Mouse (Mus musculus) cerebellum, adult 18-20 months (tissue): ENCODE data around the gene Med15.

Experiments used
- DNase-seq, 2 experiments: peaks; one replicate each; pipeline ENCODE4 v3.0.0; 2021

Med15 gene

DNA sequence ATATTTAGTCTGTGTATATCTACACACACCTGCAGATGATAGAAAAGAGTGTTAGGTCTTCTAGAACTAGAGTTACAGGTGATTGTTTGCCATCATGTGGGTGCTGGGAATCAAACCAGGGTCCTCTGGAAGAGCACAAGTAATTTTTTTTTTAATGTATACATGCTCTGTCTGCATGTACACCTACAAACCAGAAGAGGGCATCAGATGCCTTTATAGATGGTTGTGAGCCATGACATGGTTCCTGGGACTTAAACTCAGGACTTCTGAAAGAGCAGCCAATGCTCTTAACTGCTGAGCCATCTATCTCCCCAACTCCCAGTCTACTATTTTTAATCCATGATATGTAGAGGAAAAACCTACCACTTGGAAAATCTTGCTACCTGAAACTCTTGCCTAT lies 2.7 kb downstream of the Med15 start:
- no peak for DNase-seq

DNA sequence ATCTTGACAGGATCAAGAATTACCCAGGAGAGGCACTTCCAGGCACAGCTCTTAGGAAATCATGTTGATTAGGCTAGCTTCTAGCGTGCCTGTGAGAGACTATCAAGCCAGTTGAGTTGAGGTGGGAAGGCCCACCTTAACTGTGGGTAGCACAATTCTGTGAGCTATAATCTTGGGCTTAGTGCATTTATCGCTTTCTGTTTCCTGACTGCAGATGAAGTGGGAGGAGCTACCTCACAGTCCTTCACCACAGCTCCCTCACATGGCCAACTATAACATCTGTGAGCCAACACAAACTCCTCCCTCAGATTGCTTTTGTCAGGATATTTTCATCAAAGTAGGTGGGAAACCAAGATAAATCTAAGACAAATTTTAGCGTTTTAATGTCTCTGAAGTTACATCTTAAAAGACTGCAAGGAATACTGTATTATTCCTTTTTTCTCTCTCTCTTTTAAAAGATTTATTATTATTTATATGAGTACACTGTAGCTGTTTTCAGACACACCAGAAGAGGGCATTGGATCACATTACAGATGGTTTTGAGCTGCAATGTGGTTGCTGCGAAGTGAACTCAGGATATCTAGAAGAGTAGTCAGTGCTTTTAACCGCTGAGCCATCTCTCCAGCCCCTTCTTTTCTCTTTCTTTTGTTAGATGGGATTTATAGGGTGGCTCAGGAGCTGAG lies 5.4 kb downstream of the Med15 start:
- peak in 1 of 2 experiments; percentile 30 for DNase-seq

GRCm38 (mm10) chr16:17724448-17724847 lies 8.2 kb downstream of the Med15 start:
- DNase-seq = no peak

DNA sequence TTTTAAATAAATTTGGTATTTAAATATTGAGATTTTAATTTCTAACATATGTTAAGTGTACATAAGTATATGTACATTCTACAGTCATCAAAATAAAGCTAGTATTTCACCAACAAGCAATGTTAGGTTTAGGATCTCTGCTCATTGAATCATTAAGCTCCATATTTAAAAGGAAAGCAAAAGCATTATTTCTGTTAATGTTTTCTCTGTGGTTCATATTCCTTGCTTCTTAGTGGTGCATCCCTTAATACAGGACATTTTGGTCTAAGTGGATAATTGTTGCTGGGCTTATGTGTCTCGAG lies 9.4 kb downstream of the Med15 start:
- no peak for DNase-seq

DNA sequence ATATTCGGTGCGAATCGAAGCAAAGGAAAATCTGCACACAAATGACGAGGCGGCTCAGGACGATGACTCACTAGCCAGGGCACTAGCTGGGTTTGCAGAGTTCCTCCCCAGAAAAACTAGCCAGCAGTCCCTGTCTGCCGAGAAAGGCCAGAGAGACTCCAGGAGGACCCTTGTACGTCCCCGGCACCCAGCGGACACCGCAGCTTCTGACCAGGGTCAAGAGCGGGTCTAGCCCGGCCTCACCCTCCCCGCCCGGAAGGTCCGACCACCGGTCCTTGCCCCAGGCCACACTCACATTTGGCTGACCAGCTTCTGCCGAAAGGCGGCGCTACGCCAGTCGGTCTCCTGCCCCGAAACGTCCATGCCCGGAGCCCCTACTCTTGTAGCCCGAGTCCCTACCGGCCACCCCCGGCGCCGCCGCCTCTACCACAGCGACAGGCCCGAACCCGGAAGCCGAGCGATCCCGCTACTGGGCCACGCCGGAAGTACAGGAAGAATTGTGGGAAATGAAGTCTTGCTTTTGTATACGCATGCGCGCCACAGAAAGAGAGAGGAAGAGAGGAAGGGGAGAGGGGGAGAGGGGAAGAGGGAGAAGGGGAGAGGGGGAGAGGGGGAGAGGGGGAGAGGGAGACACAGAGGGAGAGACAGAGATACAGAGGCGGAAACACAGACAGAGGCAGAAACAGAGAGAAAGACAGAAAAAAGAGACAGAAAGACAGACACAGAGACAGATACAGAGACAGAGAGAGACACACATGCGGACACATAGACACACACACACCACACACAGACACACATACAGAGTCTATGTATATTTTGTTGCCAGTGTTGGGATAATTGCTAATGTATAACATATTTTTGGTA lies 10.0 kb downstream of the Med15 start:
- peak; percentile 89 to 93 for DNase-seq

DNA sequence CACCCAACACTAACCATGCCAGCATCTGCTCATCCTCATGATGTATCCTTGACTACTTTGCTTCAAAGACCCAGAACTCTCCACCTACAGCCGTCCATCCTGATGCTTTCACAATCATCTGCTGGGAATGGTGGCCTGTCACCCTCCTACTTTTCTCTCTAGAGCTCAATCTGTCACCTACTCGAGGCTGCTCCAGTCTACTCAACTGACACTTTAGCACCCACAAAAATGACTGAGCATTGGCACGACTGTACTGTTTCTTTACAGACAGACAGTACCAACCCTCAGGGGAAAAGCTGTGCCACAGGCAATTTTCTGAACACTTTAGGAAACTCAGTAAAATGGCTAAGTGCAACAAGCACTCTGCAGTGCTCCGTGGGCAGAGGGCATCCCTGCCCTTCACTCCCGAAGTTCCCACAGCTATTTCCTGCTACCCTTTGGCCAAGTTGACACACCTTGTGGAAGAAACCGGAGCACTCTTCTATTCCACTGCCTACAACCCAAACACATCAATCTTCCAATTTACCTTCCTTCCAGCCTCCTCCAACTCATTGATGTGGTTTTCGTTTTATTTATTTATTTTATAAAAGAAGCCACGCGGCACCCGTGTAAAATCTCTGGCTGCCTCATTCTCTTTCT lies 10.8 kb downstream of the Med15 start:
- DNase-seq = no peak

DNA sequence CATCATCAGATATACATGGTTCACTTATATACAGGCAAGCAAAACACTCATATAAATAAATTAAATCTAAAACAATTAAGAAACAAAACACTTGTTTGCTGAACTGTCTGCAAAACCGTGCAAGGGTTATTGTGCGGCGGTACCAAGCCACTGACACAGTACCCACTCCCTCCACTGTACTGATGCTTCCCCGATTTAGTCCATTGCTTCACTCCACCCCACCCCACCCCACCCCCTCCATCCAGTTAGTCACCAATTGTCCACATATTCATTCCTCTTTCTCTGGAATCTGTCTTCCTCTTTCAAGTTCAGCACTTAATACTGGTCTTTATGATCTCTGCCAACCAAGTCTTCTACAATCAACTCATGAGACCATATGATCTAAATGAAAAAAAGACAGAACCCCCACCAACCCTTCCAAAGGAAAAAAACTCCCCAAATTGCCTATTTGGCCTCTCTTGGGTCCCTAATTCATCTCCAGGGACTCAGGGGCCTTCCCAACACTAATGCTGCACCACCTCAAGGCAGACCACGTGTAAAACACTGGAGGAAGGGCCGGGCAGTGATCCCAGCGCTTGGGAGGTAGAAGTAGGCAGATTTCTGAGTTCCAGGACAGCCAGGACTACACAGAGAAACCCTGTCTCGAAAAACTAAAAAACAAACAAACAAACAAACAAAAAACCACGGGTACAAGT lies 11.4 kb downstream of the Med15 start:
- no peak for DNase-seq

- DNase-seq = no peak
Measured at GRCm38 (mm10) chr16:17717791-17718190, 14.9 kb downstream of the Med15 start.

DNA sequence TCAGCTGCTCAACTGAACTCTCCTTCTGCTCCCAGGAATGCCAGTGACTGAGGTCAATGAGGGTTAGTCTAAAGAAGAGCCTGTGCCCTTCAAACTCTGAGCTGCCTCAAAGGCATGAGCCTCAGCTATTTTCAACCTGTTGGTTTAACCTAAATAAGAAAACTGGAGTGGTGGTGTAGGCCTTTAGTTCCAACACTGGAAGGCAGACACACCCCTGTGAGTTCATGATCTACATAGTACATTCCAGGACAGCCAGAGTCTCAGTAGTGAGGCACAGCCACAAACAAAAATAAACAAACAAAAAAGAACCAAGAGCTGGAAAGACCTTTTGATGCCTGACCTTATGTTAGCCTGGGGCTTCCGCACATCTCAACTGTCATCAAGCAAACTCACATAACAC lies 25.1 kb downstream of the Med15 start:
- no peak for DNase-seq

- no peak for DNase-seq
Measured at GRCm38 (mm10) chr16:17701043-17701405, 31.7 kb downstream of the Med15 start.

DNA sequence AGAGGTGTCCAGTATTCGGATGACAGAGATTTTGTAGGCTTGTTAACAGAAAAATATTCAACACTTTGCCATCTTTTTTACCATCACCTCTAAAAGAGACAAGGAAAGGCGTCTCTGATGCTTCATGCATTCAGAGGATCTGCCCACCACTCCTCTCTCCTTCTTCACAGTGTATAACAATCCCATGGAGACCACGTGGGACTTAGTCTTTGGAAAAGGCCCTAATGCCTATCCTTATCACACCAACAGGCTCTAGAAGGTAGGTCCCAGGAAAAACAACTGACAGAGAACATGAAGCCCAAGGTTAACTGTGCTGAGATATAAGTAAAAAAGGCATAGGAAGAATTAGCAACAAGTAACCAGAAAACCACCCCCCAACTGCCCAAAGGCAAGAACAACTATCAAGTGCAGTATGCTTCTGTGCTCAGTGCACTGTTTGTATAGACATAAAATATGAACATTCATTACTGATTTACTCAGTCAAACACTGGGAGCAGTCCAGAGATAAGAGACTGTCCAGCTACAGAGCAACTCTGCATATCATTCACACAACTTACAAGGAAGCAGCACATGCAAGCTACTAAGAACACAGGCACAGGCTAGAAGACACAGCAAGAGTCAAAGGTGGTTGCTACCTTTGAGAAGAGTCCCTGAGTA lies 32.2 kb downstream of the Med15 start:
- DNase-seq = no peak

GRCm38 (mm10) chr16:17694860-17695259 lies 37.8 kb downstream of the Med15 start:
- DNase-seq = no peak

GRCm38 (mm10) chr16:17669886-17670285 lies 62.8 kb downstream of the Med15 start:
- peak; percentile 48 for DNase-seq

GRCm38 (mm10) chr16:17665568-17665967 lies 67.1 kb downstream of the Med15 start:
- DNase-seq = no peak

- no peak for DNase-seq
Measured at GRCm38 (mm10) chr16:17656212-17656871, 76.3 kb downstream of the Med15 start.

GRCm38 (mm10) chr16:17654188-17654795 lies 78.4 kb downstream of the Med15 start:
- peak; percentile 48 to 50 for DNase-seq

DNA sequence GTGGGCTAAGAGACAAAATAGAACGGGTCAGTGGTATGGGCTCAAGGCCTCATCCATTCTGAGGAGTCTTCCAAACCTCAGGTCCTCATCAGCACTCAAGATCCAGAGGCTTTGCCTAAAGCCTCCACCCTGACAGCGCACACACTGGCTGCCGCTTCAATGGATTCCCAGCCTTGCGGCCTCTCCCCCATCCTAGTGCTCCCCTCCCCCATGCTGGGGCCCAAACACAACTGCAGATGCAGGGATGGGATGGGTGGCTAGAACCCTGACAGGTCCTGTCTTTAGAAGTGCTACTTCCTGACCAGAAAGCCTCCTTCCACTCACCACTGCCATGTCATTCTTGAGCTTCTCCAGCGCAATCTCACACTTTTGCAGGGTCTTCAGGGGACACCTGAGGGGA lies 79.1 kb downstream of the Med15 start:
- no peak for DNase-seq

GRCm38 (mm10) chr16:17652607-17653006 lies 80.1 kb downstream of the Med15 start:
- DNase-seq = peak in 1 of 2 experiments; percentile 27

DNA sequence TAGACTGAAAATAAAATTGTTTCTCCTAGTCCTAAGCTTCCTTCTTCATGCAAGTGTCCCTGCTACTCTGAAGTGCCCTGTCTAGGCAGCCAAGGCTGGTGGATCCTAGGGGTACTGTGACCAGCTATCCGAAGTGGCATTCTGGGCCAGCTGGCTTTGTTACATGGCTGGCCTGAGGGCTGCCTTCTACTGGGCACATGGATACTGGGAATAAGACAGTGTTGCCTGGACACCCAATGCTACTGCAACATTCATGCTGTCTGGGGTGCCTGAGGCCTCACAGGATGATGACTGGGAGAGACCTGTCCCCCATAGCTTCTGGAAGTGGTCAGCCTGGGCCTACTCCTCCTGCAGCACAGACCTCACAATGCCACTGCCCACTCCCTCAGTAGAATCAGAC lies 82.0 kb downstream of the Med15 start:
- DNase-seq = peak; percentile 56 to 58

DNA sequence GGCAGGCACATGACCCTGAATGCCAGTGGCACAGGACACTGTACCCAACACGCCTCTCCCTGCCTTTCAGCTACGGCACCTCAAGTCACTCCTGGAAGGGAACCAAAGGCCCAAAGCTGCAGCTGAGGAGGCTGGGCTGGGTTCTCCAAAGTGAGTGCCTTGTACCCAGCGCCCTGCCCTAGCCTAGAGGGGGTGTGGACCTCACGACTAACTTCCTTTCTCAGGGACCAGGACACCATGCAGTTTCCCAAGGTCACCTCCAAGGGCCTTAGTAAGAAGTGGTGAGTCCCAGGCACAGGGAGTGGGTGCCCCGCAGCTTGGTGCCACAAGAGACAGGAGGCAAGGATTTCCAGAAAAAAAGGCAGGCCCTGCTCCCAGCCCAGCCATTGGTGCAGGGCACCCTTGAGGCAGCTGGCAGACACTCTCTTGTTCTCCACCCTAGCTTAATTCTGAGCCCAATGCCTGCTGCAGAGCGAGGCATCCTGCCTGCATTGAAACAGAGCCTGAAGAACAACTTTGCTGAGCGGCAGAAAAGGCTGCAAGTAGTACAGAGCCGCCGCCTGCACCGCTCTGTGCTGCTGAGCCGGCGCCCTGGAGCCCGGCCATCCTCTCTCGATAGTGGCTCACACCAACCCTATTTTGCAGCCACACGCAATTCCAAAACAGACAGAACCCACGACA lies 82.6 kb downstream of the Med15 start:
- DNase-seq = peak; percentile 44 to 61
